21 mouse cellular contexts compared by ENCODE assay signal in the genomic region with DNA sequence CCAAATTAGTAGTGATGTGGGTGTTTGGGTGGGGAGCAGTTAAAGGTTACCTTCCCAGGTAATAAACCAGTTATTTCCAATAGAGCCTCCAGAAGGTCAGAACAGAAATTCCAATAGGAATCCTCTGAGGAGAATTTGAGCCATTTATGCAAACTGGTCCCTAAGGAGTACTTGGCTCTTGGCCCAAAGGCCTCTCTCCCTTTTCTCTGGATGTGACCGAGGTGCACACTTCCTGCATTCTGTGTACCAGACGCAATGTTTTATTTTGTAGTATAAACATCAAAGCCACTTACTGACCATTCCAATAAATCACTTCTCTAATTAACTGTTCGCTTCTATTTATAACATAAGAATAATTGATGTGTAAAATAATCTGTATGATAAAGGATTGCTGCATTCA.
DNase-seq lines count a peak whose midpoint lies in the region; ATAC-seq and TF ChIP-seq lines count a peak whose summit lies in the region.
"Had no signal": no experiment of that assay in that cellular context is flagged by ENCODE, and none has a peak within 500 bp of the region (broad histone marks: within the 10 kb centered on the region; RNA-seq: fewer than 3 reads in every experiment).

No protein-coding gene starts in this region.

- TF ChIP-seq CTCF in liver, adult 2 months (IDR thresholded peaks at IDR 0.05; ENCODE audit: low read depth, low read length): no peak
- no peak for TF ChIP-seq CTCF in lung, adult 2 months (IDR thresholded peaks at IDR 0.05; ENCODE audit: insufficient read depth, low read length)

- ATAC-seq in heart, embryonic 12.5 days (ENCODE audit: insufficient number of reproducible peaks, low FRiP score): no peak
- ATAC-seq in liver, embryonic 11.5 days (replicated peaks; ENCODE audit: low FRiP score): no peak
- ATAC-seq: activated CD4-positive, CD25-positive, alpha-beta regulatory T cell, adult 4 months; forebrain, embryonic 13.5 days; forebrain, embryonic 16.5 days had no signal

- no peaks in the 10 kb centered on the region for H3K36me3 ChIP-seq in heart, embryonic 12.5 days
- H3K36me3 ChIP-seq in liver, adult 2 months (ENCODE audit: control insufficient read depth, insufficient read depth, low read length): no peaks in the 10 kb centered on the region
- no peaks in the 10 kb centered on the region for H3K36me3 ChIP-seq in liver, embryonic 11.5 days (ENCODE audit: control insufficient read depth, insufficient read depth, low read length)
- H3K36me3 ChIP-seq: heart, embryonic 10.5 days; hindbrain, embryonic 12.5 days; hindbrain, embryonic 15.5 days had no signal

- H3K9ac ChIP-seq in heart, embryonic 12.5 days: no peak overlapping the region
- no peak overlapping the region for H3K9ac ChIP-seq in liver, adult 2 months (ENCODE audit: low read depth, low read length)
- no peak overlapping the region for H3K9ac ChIP-seq in liver, embryonic 11.5 days (ENCODE audit: low read depth, low read length)
- H3K9ac ChIP-seq: forebrain, embryonic 13.5 days; hindbrain, embryonic 12.5 days; hindbrain, embryonic 15.5 days had no signal

- no peaks in the 10 kb centered on the region for H3K9me3 ChIP-seq in heart, embryonic 12.5 days (replicated peaks)
- H3K9me3 ChIP-seq in liver, embryonic 11.5 days (ENCODE audit: control insufficient read depth, low read length): no peaks in the 10 kb centered on the region
- H3K9me3 ChIP-seq: forebrain, embryonic 10.5 days; forebrain, embryonic 13.5 days; heart, embryonic 10.5 days; hindbrain, embryonic 12.5 days; hindbrain, embryonic 15.5 days had no signal

- peaks cover 10% of the 10 kb centered on the region; the same call in 1 of the 2 replicates for H3K4me1 ChIP-seq in heart, embryonic 12.5 days (replicated peaks)
- H3K4me1 ChIP-seq in liver, adult 2 months (ENCODE audit: control insufficient read depth, insufficient read depth, low read length): no peaks in the 10 kb centered on the region
- no peaks in the 10 kb centered on the region for H3K4me1 ChIP-seq in liver, embryonic 11.5 days (replicated peaks; ENCODE audit: control insufficient read depth, insufficient read depth, low read length)
- peaks cover 4% of the 10 kb centered on the region for H3K4me1 ChIP-seq in lung, adult 2 months (ENCODE audit: control insufficient read depth, insufficient read depth, low read length)

- H3K27ac ChIP-seq in heart, embryonic 12.5 days (ENCODE audit: poor library complexity, severe bottlenecking): no peak overlapping the region
- H3K27ac ChIP-seq in liver, adult 2 months (replicated peaks; ENCODE audit: insufficient read depth, low read depth, low read length): no peak overlapping the region
- H3K27ac ChIP-seq in liver, embryonic 11.5 days (ENCODE audit: low read depth, low read length): no peak overlapping the region
- H3K27ac ChIP-seq: forebrain, embryonic 10.5 days; forebrain, embryonic 13.5 days; heart, embryonic 10.5 days; hindbrain, embryonic 12.5 days; hindbrain, embryonic 15.5 days had no signal

- no peaks in the 10 kb centered on the region for H3K79me2 ChIP-seq in liver, adult 2 months (ENCODE audit: control insufficient read depth, insufficient read depth, low read length)

- peak; percentile 13 for DNase-seq in adrenal gland, postnatal 10 days
- no peak for DNase-seq in adrenal gland, postnatal 25 days
- DNase-seq in heart, adult 8-10 months (ENCODE audit: low spot score): peak; percentile 24
- DNase-seq in liver, adult 2 months (ENCODE audit: extremely low read depth, low read depth, low spot score): peak; percentile 3
- no peak for DNase-seq in liver, embryonic 11.5 days (ENCODE audit: low spot score)
- peak; percentile 18 for DNase-seq in lung, postnatal 10 days
- DNase-seq in lung, adult 2 months: no peak
- DNase-seq: adrenal gland, postnatal 36 days; cerebellum, adult 18-20 months; cerebellum, adult 9-10 months; cerebellum, postnatal 14 days; gastrocnemius, postnatal 10 days; gastrocnemius, postnatal 36 days had no signal

- TF ChIP-seq POLR2A in liver, adult 2 months (IDR thresholded peaks at IDR 0.05; ENCODE audit: extremely low read depth, insufficient read depth, low read length): no peak
- no peak for TF ChIP-seq POLR2A in lung, adult 2 months (IDR thresholded peaks at IDR 0.05; ENCODE audit: borderline replicate concordance, extremely low read depth, low read depth, low read length)

- 73% methylated on average over 3 of the region's 3 CpGs for WGBS in heart, embryonic 12.5 days
- WGBS in liver, adult 2 months: 90% methylated on average over 3 of the region's 3 CpGs
- 75% methylated on average over 3 of the region's 3 CpGs for WGBS in liver, embryonic 11.5 days
- WGBS in lung, adult 2 months: 30% methylated on average over 3 of the region's 3 CpGs

- no peak overlapping the region for H3K4me3 ChIP-seq in heart, embryonic 12.5 days
- H3K4me3 ChIP-seq in liver, adult 2 months (ENCODE audit: insufficient read depth, low read depth, low read length): no peak overlapping the region
- no peak overlapping the region for H3K4me3 ChIP-seq in liver, embryonic 11.5 days (ENCODE audit: low read depth, low read length)
- no peak overlapping the region for H3K4me3 ChIP-seq in lung, adult 2 months (replicated peaks; ENCODE audit: extremely low read depth, low read depth, low read length)
- H3K4me3 ChIP-seq: forebrain, embryonic 10.5 days; forebrain, embryonic 13.5 days; heart, embryonic 10.5 days; hindbrain, embryonic 12.5 days; hindbrain, embryonic 15.5 days had no signal

- no peak overlapping the region for H3K4me2 ChIP-seq in heart, embryonic 12.5 days
- no peak overlapping the region for H3K4me2 ChIP-seq in liver, embryonic 11.5 days
- H3K4me2 ChIP-seq: forebrain, embryonic 13.5 days; hindbrain, embryonic 12.5 days; hindbrain, embryonic 15.5 days had no signal

- no peaks in the 10 kb centered on the region for H3K27me3 ChIP-seq in heart, embryonic 12.5 days (replicated peaks)
- H3K27me3 ChIP-seq in liver, adult 2 months (ENCODE audit: control insufficient read depth, insufficient read depth, low read length): no peaks in the 10 kb centered on the region
- no peaks in the 10 kb centered on the region for H3K27me3 ChIP-seq in liver, embryonic 11.5 days (replicated peaks; ENCODE audit: control insufficient read depth, insufficient read depth, low read length)
- H3K27me3 ChIP-seq: forebrain, embryonic 13.5 days; hindbrain, embryonic 12.5 days; hindbrain, embryonic 15.5 days had no signal

Comparison
In these comparisons a context has a peak if more than half of its experiments do, and no peak if none do; other contexts are left out.
1. DNase-seq: peak in adrenal gland, postnatal 10 days (single experiment), heart, adult 8-10 months (single experiment), liver, adult 2 months (single experiment) and lung, postnatal 10 days (single experiment); none in adrenal gland, postnatal 25 days (single experiment), liver, embryonic 11.5 days (single experiment) and lung, adult 2 months (single experiment).